Mouse (Mus musculus) lung, postnatal 0 days (tissue): Measurements from ENCODE around the gene Ctdnep1.

Experiments
- CTCF ChIP-seq: IDR thresholded peaks from 2 replicates; pipeline ENCODE4 v1.5.1; 2016; ENCODE audit warnings: antibody characterized with exemption, mild to moderate bottlenecking
- EP300 ChIP-seq: IDR thresholded peaks from 2 replicates; pipeline ENCODE4 v1.6.1; 2016; ENCODE audit warnings: antibody characterized with exemption, mild to moderate bottlenecking, control low read depth

- TF ChIP-seq EP300 (no peak), CTCF (no peak)
These were observed 32.5 kb downstream of the Ctdnep1 start for GRCm38 (mm10) chr11:70013408-70013807.
